Mouse (Mus musculus) CH12.LX (cell line): ENCODE measurements around the gene Gm17349. TPM values are rescaled to one million over a fixed set of nuclear protein-coding genes. Genes with fewer than 3 reads are reported as not detected.

Experiments
- DNase-seq: peaks from one replicate; pipeline ENCODE4 v3.0.0-alpha.2; 2013; ENCODE audit errors: extremely low read depth
- H3K27ac ChIP-seq: 2 replicates; pipeline ENCODE4 v1.5.1; 2012; ENCODE audit warnings: low read depth, mild to moderate bottlenecking, control low read depth, moderate library complexity; ENCODE audit not compliant: insufficient read depth
- H3K27me3 ChIP-seq: replicated peaks from 2 replicates; pipeline ENCODE3; 2012; ENCODE audit warnings: inconsistent platforms
- H3K36me3 ChIP-seq, 2 experiments: replicated peaks in 1 of 2; 2 replicates each; pipeline versions ENCODE3 to v1.6.1; 2012; ENCODE audit warnings: inconsistent platforms in 1 of 2, low read length in 1 of 2, mild to moderate bottlenecking in 1 of 2, mixed read lengths in 1 of 2, moderate library complexity in 1 of 2; ENCODE audit not compliant: control insufficient read depth in 1 of 2, insufficient read depth in 1 of 2
- H3K4me1 ChIP-seq, 2 experiments: 2 replicates each; pipeline ENCODE4 v1.6.1; 2012; ENCODE audit warnings: inconsistent platforms in 1 of 2, moderate library complexity in 1 of 2; ENCODE audit not compliant: insufficient read depth in 2 of 2, control insufficient read depth in 1 of 2
- H3K4me2 ChIP-seq: 2 replicates; pipeline ENCODE4 v1.6.1; 2012; ENCODE audit warnings: low read depth, mild to moderate bottlenecking, control low read depth; ENCODE audit not compliant: poor library complexity, insufficient read depth, severe bottlenecking
- H3K4me3 ChIP-seq, 3 experiments: fragments of 150-350 bp in 1 of 3; sonication (generic) in 1 of 3; replicated peaks in 1 of 3; 2 replicates each; pipeline versions ENCODE3 to v1.5.1; 2011 to 2012; ENCODE audit warnings: low read depth in 2 of 3, low read length in 2 of 3, mild to moderate bottlenecking in 2 of 3, moderate library complexity in 2 of 3, control low read depth in 1 of 3, improper control_type of control experiment in 1 of 3, inconsistent platforms in 1 of 3, mixed read lengths in 1 of 3; ENCODE audit not compliant: poor library complexity in 1 of 3
- H3K79me2 ChIP-seq: replicated peaks from 2 replicates; pipeline ENCODE4 v1.6.1; 2012; ENCODE audit warnings: mild to moderate bottlenecking, moderate library complexity; ENCODE audit not compliant: control insufficient read depth, poor library complexity, insufficient read depth, severe bottlenecking; ENCODE audit errors: extremely low read depth
- H3K9ac ChIP-seq: 2 replicates; pipeline ENCODE4 v1.6.1; 2012; ENCODE audit warnings: low read depth, mild to moderate bottlenecking, control low read depth, moderate library complexity; ENCODE audit not compliant: insufficient read depth
- H3K9me3 ChIP-seq: replicated peaks from 2 replicates; pipeline ENCODE3; 2012; ENCODE audit warnings: low read length, inconsistent platforms, mixed read lengths
- BHLHE40 ChIP-seq: IDR thresholded peaks from 2 replicates; pipeline ENCODE4 v1.6.1; 2011; ENCODE audit warnings: mild to moderate bottlenecking, low read depth, low read length, improper control_type of control experiment
- HCFC1 ChIP-seq: IDR thresholded peaks from 2 replicates; pipeline ENCODE4 v1.6.1; 2012; ENCODE audit warnings: low read depth, mild to moderate bottlenecking, inconsistent platforms, low read length, improper control_type of control experiment
- JUND ChIP-seq: conservative IDR thresholded peaks from 2 replicates; pipeline ENCODE4 v1.6.1; 2011; ENCODE audit warnings: low read depth, low read length, improper control_type of control experiment
- MEF2A ChIP-seq: IDR thresholded peaks from 2 replicates; pipeline ENCODE4 v1.6.1; 2014; ENCODE audit warnings: low read depth, mild to moderate bottlenecking, inconsistent platforms, low read length, improper control_type of control experiment, borderline replicate concordance
- MXI1 ChIP-seq: IDR thresholded peaks from 2 replicates; pipeline ENCODE4 v1.6.1; 2011; ENCODE audit warnings: mild to moderate bottlenecking, low read depth, low read length, improper control_type of control experiment
- NRF1 ChIP-seq: IDR thresholded peaks from 2 replicates; pipeline ENCODE4 v1.6.1; 2014; ENCODE audit warnings: low read depth, mild to moderate bottlenecking, inconsistent platforms, low read length, improper control_type of control experiment, moderate library complexity
- RCOR1 ChIP-seq: conservative IDR thresholded peaks from 2 replicates; pipeline ENCODE4 v1.6.1; 2012; ENCODE audit warnings: low read depth, mild to moderate bottlenecking, inconsistent platforms, low read length, improper control_type of control experiment
- TCF12 ChIP-seq: IDR thresholded peaks from 2 replicates; pipeline ENCODE4 v1.6.1; 2014; ENCODE audit warnings: low read depth, mild to moderate bottlenecking, inconsistent platforms, low read length, improper control_type of control experiment
- USF1 ChIP-seq: IDR thresholded peaks from 2 replicates; pipeline ENCODE4 v1.6.1; 2014; ENCODE audit warnings: low read depth, mild to moderate bottlenecking, inconsistent platforms, low read length, improper control_type of control experiment
- ZC3H11A ChIP-seq: IDR thresholded peaks from 2 replicates; pipeline ENCODE4 v1.6.1; 2012; ENCODE audit warnings: low read depth, mild to moderate bottlenecking, inconsistent platforms, low read length, improper control_type of control experiment
- ZKSCAN1 ChIP-seq: IDR thresholded peaks from 2 replicates; pipeline ENCODE4 v1.6.1; 2012; ENCODE audit warnings: low read depth, inconsistent platforms, low read length, improper control_type of control experiment, borderline replicate concordance
- ZNF384 ChIP-seq: IDR thresholded peaks from 2 replicates; pipeline ENCODE4 v1.6.1; 2012; ENCODE audit warnings: low read depth, low read length, improper control_type of control experiment, inconsistent platforms
- dilution Hi-C: fragments of 300-500 bp; cut with MboI; formaldehyde crosslinking; loops from 2 replicates; pipeline ENCODE4 v1.14.3; 2020; ENCODE audit warnings: low sequenced_read_pairs; ENCODE audit not compliant: extremely low pct_unique_long_range_greater_than_20kb, extremely low pct_ligation_motif_present
- in situ Hi-C: fragments of 300-500 bp; cut with MboI; formaldehyde crosslinking; loops from 3 replicates; pipeline ENCODE4 v1.14.3; 2019; ENCODE audit warnings: low sequenced_read_pairs, low pct_ligation_motif_present, low pct_unique_long_range_greater_than_20kb, mixed read lengths
- polyA plus RNA-seq: library from polyadenylated mRNA; unstranded; fragments of >175 nt; gene quantifications from 2 replicates; pipeline ENCODE4 v1.2.1, GENCODE M21; 2012; ENCODE audit warnings: low read depth; ENCODE audit not compliant: insufficient read length
- total RNA-seq, 2 experiments: library from RNA; depleted of rRNA; stranded (reverse); fragments of 300-350 nt in 1 of 2; fragments of >200 nt in 1 of 2; gene quantifications; 2 replicates each; pipeline ENCODE4 v1.2.3; 2012 to 2014

Gene Gm17349
- total and polyA plus RNA-seq, 3 experiments: 2.1 TPM; not detected in 2

- H3K9ac ChIP-seq: no peak within 1 kb of the TSS
- peak within 1 kb of the TSS in 1 of 3 experiments; percentile 9 for H3K4me3 ChIP-seq
- H3K27me3 ChIP-seq: peaks cover 72% of the 10 kb centered on the region
- dilution Hi-C loops: no loop called here
- no peak for DNase-seq
- no peak for TF ChIP-seq ZKSCAN1
- TF ChIP-seq NRF1: peak; percentile 64
- TF ChIP-seq TCF12: no peak
- TF ChIP-seq ZC3H11A: no peak
- TF ChIP-seq BHLHE40: peak; percentile 45
- TF ChIP-seq JUND: no peak
- H3K4me2 ChIP-seq: peak within 1 kb of the TSS; percentile 27
- no peaks in the 10 kb centered on the region for H3K79me2 ChIP-seq
- no peaks in the 10 kb centered on the region for H3K36me3 ChIP-seq
- peaks cover 4% of the 10 kb centered on the region for H3K9me3 ChIP-seq
- no peak within 1 kb of the TSS for H3K27ac ChIP-seq
- in situ Hi-C loops: loop anchor here (5.0 kb wide), 1 partner anchor 168 kb away; no protein-coding TSS in a partner anchor
- H3K4me1 ChIP-seq: peaks cover 0 to 10% of the 10 kb centered on the region in 2 experiments; a peak in 1 of 4 replicates
These were observed 35.0 kb downstream of the Gm17349 start, which contains the start of gene Asic1 for GRCm38 (mm10) chr15:99670154-99670821. Gene Asic1 (plus strand): TSS chr15:99670368.

GRCm38 (mm10) chr15:99669392-99669791, 35.9 kb downstream of the Gm17349 start:
- no peak overlapping the region for H3K4me3 ChIP-seq
- H3K27me3 ChIP-seq: peaks cover 70% of the 10 kb centered on the region
- H3K79me2 ChIP-seq: no peaks in the 10 kb centered on the region
- in situ Hi-C loops: loop anchor here (5.0 kb wide), 1 partner anchor 72 kb away; no protein-coding TSS in a partner anchor
- TF ChIP-seq USF1: no peak
- TF ChIP-seq MEF2A: no peak
- no peak for TF ChIP-seq ZC3H11A
- TF ChIP-seq ZKSCAN1: no peak
- TF ChIP-seq ZNF384: no peak
- TF ChIP-seq TCF12: no peak
- no peak for TF ChIP-seq RCOR1
- no peak for TF ChIP-seq MXI1
- no peak for TF ChIP-seq HCFC1
- H3K4me2 ChIP-seq: no peak overlapping the region
- no peak for DNase-seq
- dilution Hi-C loops: no loop called here
- H3K4me1 ChIP-seq: peaks cover 0 to 12% of the 10 kb centered on the region in 2 experiments; a peak in 2 of 4 replicates
- H3K27ac ChIP-seq: no peak overlapping the region
- no peaks in the 10 kb centered on the region for H3K36me3 ChIP-seq
- peaks cover 4% of the 10 kb centered on the region for H3K9me3 ChIP-seq
- no peak overlapping the region for H3K9ac ChIP-seq
